Mouse (Mus musculus) liver (tissue): Measurements from ENCODE around the gene Ccdc92b.

Source experiments
- DNase-seq: peaks from one replicate; pipeline ENCODE4 v3.0.0-alpha.2; 2020; ENCODE audit warnings: mixed read lengths

The Ccdc92b gene

GRCm38 (mm10) chr11:74619201-74619955 lies at the start of gene Ccdc92b:
TSS of gene Ccdc92b (plus strand) at chr11:74619605.
- DNase-seq = peak; percentile 89

GRCm38 (mm10) chr11:74569735-74570134 lies 49.7 kb upstream of the Ccdc92b start:
- DNase-seq = no peak

- DNase-seq = peak; percentile 90
Measured at GRCm38 (mm10) chr11:74572459-74573061, 46.8 kb upstream of the Ccdc92b start.

- peak; percentile 56 for DNase-seq
Measured at GRCm38 (mm10) chr11:74574768-74575434, 44.5 kb upstream of the Ccdc92b start.

- peak; percentile 71 for DNase-seq
Measured at GRCm38 (mm10) chr11:74575940-74576339, 43.5 kb upstream of the Ccdc92b start.

GRCm38 (mm10) chr11:74577068-74577467 lies 42.3 kb upstream of the Ccdc92b start:
- DNase-seq = peak; percentile 83

GRCm38 (mm10) chr11:74581333-74581732 lies 38.1 kb upstream of the Ccdc92b start:
- peak; percentile 58 for DNase-seq

- no peak for DNase-seq
Measured at GRCm38 (mm10) chr11:74582464-74582863, 36.9 kb upstream of the Ccdc92b start.

GRCm38 (mm10) chr11:74583824-74584349 lies 35.5 kb upstream of the Ccdc92b start:
- DNase-seq = peak; percentile 44

GRCm38 (mm10) chr11:74584946-74585723 lies 34.3 kb upstream of the Ccdc92b start:
- DNase-seq = peak; percentile 58

GRCm38 (mm10) chr11:74586401-74586800 lies 33.0 kb upstream of the Ccdc92b start:
- no peak for DNase-seq

GRCm38 (mm10) chr11:74589401-74590238 lies 29.8 kb upstream of the Ccdc92b start:
- no peak for DNase-seq

GRCm38 (mm10) chr11:74590239-74590596 lies 29.2 kb upstream of the Ccdc92b start:
- DNase-seq = no peak

- no peak for DNase-seq
Measured at GRCm38 (mm10) chr11:74590691-74591090, 28.7 kb upstream of the Ccdc92b start.

GRCm38 (mm10) chr11:74592246-74592645 lies 27.2 kb upstream of the Ccdc92b start:
- DNase-seq = no peak

GRCm38 (mm10) chr11:74597283-74597989 lies 22.0 kb upstream of the Ccdc92b start:
- DNase-seq = no peak

GRCm38 (mm10) chr11:74597990-74598337 lies 21.4 kb upstream of the Ccdc92b start:
- no peak for DNase-seq

- DNase-seq = no peak
Measured at GRCm38 (mm10) chr11:74602286-74602685, 17.1 kb upstream of the Ccdc92b start.

- no peak for DNase-seq
Measured at GRCm38 (mm10) chr11:74610068-74610467, 9.3 kb upstream of the Ccdc92b start.

GRCm38 (mm10) chr11:74610545-74611176 lies 8.7 kb upstream of the Ccdc92b start, which contains the start of gene Rap1gap2:
TSS of gene Rap1gap2 (minus strand) at chr11:74610915.
- peak; percentile 40 for DNase-seq

- no peak for DNase-seq
Measured at GRCm38 (mm10) chr11:74611437-74611836, 8.0 kb upstream of the Ccdc92b start.
